Mouse (Mus musculus) liver, adult 2 months (tissue): ENCODE results near the gene Tsc2. TPM values are rescaled to one million over a fixed set of nuclear protein-coding genes. Genes with fewer than 3 reads are reported as not detected.
A peak's percentile ranks its signal among the peaks of the same experiment; 100 is the strongest.

Experiments used
- DNase-seq: peaks from one replicate; pipeline ENCODE4 v3.0.0-alpha.2; 2011; ENCODE audit warnings: low read depth, low spot score; ENCODE audit errors: extremely low read depth
- H3K27ac ChIP-seq: fragments of 200-500 bp; replicated peaks from 2 replicates; pipeline ENCODE4 v1.5.1; 2012; ENCODE audit warnings: low read depth, mild to moderate bottlenecking, control low read depth, inconsistent platforms, low read length; ENCODE audit not compliant: insufficient read depth
- H3K27me3 ChIP-seq: fragments of 200-500 bp; 2 replicates; pipeline ENCODE4 v1.6.1; 2012; ENCODE audit warnings: mild to moderate bottlenecking, moderate library complexity, low read length, inconsistent platforms; ENCODE audit not compliant: control insufficient read depth, insufficient read depth
- H3K36me3 ChIP-seq: fragments of 200-500 bp; 2 replicates; pipeline ENCODE4 v1.6.1; 2012; ENCODE audit warnings: low read length, inconsistent platforms; ENCODE audit not compliant: control insufficient read depth, insufficient read depth
- H3K4me1 ChIP-seq: fragments of 200-500 bp; 2 replicates; pipeline ENCODE4 v1.6.1; 2011; ENCODE audit warnings: low read length; ENCODE audit not compliant: control insufficient read depth, insufficient read depth
- H3K4me3 ChIP-seq: fragments of 200-500 bp; 2 replicates; pipeline ENCODE4 v1.5.1; 2011; ENCODE audit warnings: low read depth, mild to moderate bottlenecking, control low read depth, low read length, moderate library complexity; ENCODE audit not compliant: insufficient read depth
- H3K79me2 ChIP-seq: fragments of 200-500 bp; 2 replicates; pipeline ENCODE4 v1.6.1; 2012; ENCODE audit warnings: inconsistent platforms, mild to moderate bottlenecking, low read length, moderate library complexity; ENCODE audit not compliant: control insufficient read depth, insufficient read depth
- H3K9ac ChIP-seq: fragments of 200-500 bp; 2 replicates; pipeline ENCODE4 v1.6.1; 2012; ENCODE audit warnings: low read depth, mild to moderate bottlenecking, control low read depth, inconsistent platforms, low read length
- CTCF ChIP-seq: fragments of 200-500 bp; IDR thresholded peaks from 2 replicates; pipeline ENCODE4 v1.5.1; 2011; ENCODE audit warnings: low read depth, low read length, control low read depth
- POLR2A ChIP-seq: fragments of 200-500 bp; IDR thresholded peaks from 2 replicates; pipeline ENCODE4 v1.6.1; 2011; ENCODE audit warnings: low read length, control low read depth; ENCODE audit not compliant: insufficient read depth; ENCODE audit errors: extremely low read depth
- WGBS: fragments of 180-500 bp; shearing (Covaris S2); methylation state at CpG from one replicate; pipeline ENCODE4 v1.1.7; 2018; 5-methylcytosine and 5-hydroxymethylcytosine counted together
- polyA plus RNA-seq: library from polyadenylated mRNA; depleted of rRNA; stranded (reverse); fragments of >200 nt; gene quantifications from 2 replicates; pipeline ENCODE4 v1.2.3, GENCODE M21; 2012
- total RNA-seq: library from RNA; depleted of rRNA; stranded (reverse); fragments of >200 nt; gene quantifications from 2 replicates; pipeline ENCODE4 v1.2.3, GENCODE M21; 2014

The Tsc2 gene
- total and polyA plus RNA-seq, 2 experiments = 19.5 to 79.3 TPM

DNA sequence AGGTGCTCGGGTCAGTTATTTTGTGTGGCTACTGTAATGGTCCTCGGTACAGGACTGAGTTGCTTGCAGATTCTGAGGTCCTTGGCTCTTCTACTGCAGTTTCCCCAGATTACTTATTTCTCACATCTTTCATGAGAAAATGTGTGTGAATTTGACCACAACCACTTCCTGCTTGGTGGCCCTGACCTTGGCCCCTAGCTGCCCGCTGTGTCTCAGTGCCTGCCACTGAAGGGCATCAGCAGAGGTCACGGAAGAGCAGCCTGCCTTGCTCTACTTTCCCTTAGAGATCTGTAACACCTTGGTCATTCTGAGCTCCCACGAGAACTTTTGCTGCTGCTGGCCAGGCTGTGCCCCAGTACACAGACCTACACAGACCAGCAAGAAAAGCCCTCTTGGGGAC is 68.8 kb downstream of the Tsc2 start:
- H3K4me1 ChIP-seq = no peaks in the 10 kb centered on the region
- TF ChIP-seq CTCF = no peak
- no peak for TF ChIP-seq POLR2A
- peaks cover 9% of the 10 kb centered on the region; the same call in 1 of the 2 replicates for H3K79me2 ChIP-seq
- WGBS = 66% methylated on average over 5 of the region's 5 CpGs
- H3K4me3 ChIP-seq = no peak overlapping the region
- no peak overlapping the region for H3K9ac ChIP-seq
- no peaks in the 10 kb centered on the region for H3K36me3 ChIP-seq
- no peak for DNase-seq
- no peak overlapping the region for H3K27ac ChIP-seq
- no peaks in the 10 kb centered on the region for H3K27me3 ChIP-seq

DNA sequence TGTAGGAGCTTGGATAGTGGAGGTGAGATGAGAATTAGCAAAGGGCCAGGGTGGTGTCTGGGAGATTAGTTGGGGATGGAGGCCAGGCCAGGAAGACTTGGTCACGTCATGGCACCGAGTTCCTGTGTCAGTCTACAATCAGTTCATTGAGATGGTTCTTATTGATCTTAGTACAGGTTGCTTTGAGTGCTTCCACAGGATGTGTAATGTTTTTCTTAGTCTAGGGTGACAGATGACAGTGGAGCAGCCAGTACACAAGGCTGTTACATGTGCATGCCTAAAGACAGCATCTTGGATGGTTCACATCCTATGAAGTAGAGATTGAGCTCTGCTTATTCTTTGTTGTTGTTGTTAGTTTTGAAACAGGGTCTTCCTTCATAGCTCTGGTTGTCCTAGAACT is 70.8 kb downstream of the Tsc2 start:
- H3K79me2 ChIP-seq = peaks cover 19% of the 10 kb centered on the region; the same call in 1 of the 2 replicates
- H3K9ac ChIP-seq = no peak overlapping the region
- TF ChIP-seq CTCF = no peak
- no peak for TF ChIP-seq POLR2A
- no peak for DNase-seq
- no peak overlapping the region for H3K27ac ChIP-seq
- no peaks in the 10 kb centered on the region for H3K27me3 ChIP-seq
- 79% methylated on average over 2 of the region's 2 CpGs for whole genome bisulfite sequencing
- no peak overlapping the region for H3K4me3 ChIP-seq
- H3K36me3 ChIP-seq = no peaks in the 10 kb centered on the region
- H3K4me1 ChIP-seq = 0 out of 2 replicates have a peak, but pooled peaks cover 2% of the 10 kb centered on the region

DNA sequence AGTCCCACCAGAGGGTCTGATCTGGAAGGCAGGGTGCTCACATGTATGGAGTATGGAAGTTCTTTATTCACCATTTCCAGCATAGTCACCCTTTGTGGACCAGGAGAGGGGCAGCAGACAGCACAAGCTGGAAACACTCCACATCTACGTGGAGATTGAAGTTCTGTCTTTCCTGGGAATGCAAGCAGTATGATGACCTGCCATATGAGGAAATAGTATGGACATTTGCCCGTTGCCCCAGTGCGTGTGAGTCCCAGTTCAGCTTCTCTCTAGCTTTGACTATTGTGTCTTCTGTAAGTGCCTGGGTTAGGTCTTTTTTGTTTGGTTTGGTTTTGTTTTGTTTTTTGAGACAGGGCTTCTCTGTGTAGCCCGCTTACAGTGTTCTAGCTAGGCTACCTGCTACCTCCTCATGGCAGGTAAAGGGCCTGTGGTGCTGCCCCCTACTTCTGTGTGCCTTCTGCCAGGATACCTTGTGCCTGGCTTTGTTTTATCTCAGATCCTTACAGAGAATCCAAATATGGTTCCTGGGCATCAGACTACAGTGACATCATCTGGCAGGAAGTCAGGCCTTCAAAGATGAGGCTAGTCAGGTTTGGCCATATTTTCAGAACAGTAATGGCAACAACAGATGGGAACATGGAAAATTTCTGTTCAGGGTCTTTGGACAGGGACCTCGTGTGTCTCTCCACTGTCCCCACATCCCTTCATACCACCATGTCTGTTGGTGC is 72.0 kb downstream of the Tsc2 start:
- Histone ChIP-seq H3K36me3 (no peaks in the 10 kb centered on the region), H3K27me3 (no peaks in the 10 kb centered on the region), H3K79me2 (peaks cover 24% of the 10 kb centered on the region; the same call in 1 of the 2 replicates), H3K9ac (no peak overlapping the region), H3K4me3 (no peak overlapping the region), H3K27ac (no peak overlapping the region), H3K4me1 (0 out of 2 replicates have a peak, but pooled peaks cover 2% of the 10 kb centered on the region)
- DNase-seq = no peak
- TF ChIP-seq CTCF (no peak), POLR2A (no peak)
- WGBS = 75% methylated on average over 5 of the region's 5 CpGs

DNA sequence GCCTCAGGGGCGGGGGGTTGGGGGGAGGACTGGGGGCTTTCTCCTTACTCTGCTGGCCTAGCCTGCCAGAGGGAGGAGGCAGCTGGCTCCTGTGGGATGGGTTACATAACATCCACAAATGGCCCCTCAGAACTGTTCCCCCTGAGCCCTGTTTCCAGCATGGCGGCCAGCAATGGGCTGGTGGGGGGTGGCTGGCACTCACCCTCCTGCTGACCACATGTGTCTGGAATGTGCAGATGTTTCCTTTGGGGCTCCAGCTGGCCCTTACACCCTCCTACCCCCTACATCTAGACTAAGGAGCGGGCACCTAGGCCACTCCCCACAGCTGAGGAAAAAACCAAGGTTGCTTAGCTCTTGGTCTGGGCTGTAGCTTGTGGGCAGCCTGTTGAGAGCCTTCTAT is 73.3 kb downstream of the Tsc2 start:
- 86% methylated on average over 3 of the region's 3 CpGs for WGBS
- H3K9ac ChIP-seq = no peak overlapping the region

DNA sequence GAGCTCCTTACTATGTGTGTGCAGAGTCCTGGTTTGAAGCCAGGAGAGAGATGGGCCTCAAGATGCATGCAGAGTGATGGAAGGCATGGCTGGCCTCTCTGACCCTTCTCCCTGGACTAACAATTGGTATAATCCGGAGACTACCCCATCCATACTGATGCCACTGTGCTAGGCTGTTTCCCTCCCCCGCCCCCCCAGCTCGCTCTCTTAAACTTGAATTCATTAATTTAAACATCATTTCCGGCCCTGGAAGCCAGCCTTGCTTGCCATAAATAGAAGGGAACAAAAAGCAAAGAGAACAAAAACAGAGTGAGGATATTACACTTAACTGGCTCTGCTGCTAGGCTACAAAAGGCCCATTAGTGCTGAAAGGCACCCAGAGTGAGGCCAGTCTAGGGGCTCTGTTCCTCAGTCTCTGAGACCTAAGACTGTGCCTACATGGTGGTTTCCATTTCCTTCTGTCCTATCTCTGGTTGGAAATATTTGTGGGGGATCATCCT is 73.8 kb downstream of the Tsc2 start:
- Histone ChIP-seq H3K27ac (no peak overlapping the region), H3K79me2 (peaks cover 32% of the 10 kb centered on the region), H3K27me3 (no peaks in the 10 kb centered on the region), H3K9ac (no peak overlapping the region), H3K36me3 (no peaks in the 10 kb centered on the region), H3K4me3 (no peak overlapping the region), H3K4me1 (0 out of 2 replicates have a peak, but pooled peaks cover 2% of the 10 kb centered on the region)
- no peak for DNase-seq
- 84% methylated on average over 4 of the region's 4 CpGs for WGBS
- no peak for TF ChIP-seq POLR2A
- TF ChIP-seq CTCF = no peak

More for the DNA sequence above, 73.3 kb downstream of the Tsc2 start:
- 0 out of 2 replicates have a peak, but pooled peaks cover 2% of the 10 kb centered on the region for H3K4me1 ChIP-seq
- peak overlapping the region; percentile 15 for H3K27ac ChIP-seq
- peaks cover 34% of the 10 kb centered on the region for H3K79me2 ChIP-seq
- no peaks in the 10 kb centered on the region for H3K36me3 ChIP-seq
- H3K27me3 ChIP-seq = no peaks in the 10 kb centered on the region
- TF ChIP-seq CTCF (no peak), POLR2A (no peak)
- DNase-seq = no peak
- H3K4me3 ChIP-seq = no peak overlapping the region

DNA sequence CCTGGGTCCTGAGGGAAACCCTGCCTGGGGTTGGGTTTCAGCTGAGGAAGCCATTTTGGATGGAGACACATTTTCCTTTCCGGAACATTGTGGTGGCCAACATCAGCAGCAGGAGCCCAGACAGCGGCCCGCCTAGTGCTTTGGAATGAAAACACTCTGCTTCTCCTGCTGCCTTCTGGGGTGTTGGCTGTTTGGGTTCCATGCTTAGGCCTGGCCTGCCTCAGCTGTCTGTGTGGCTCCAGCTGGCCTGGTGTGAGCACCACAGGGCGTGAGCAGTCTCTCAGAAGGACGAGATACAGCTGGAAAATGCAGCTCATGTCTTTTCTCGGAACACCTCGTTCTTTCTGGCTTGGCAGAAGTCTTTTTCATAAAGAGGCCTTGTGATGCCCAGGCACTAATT is 75.3 kb downstream of the Tsc2 start:
- Histone ChIP-seq H3K79me2 (peaks cover 35% of the 10 kb centered on the region), H3K27me3 (no peaks in the 10 kb centered on the region), H3K36me3 (no peaks in the 10 kb centered on the region), H3K9ac (no peak overlapping the region), H3K4me1 (0 out of 2 replicates have a peak, but pooled peaks cover 2% of the 10 kb centered on the region), H3K27ac (no peak overlapping the region), H3K4me3 (no peak overlapping the region)
- TF ChIP-seq CTCF (no peak), POLR2A (no peak)
- WGBS = 91% methylated on average over 7 of the region's 7 CpGs
- no peak for DNase-seq
